Mouse (Mus musculus) splenic B cell, adult 2 months (primary cell): ENCODE measurements around the gene Samd8.

Experiments
- DNase-seq: peaks from one replicate; pipeline ENCODE4 v3.0.0-alpha.2; 2011; ENCODE audit warnings: low read depth, low spot score
- H3K27me3 ChIP-seq: 2 replicates; pipeline ENCODE4 v1.6.1; 2012; ENCODE audit warnings: mild to moderate bottlenecking, low read length, moderate library complexity, mixed read lengths; ENCODE audit not compliant: control insufficient read depth, poor library complexity, insufficient read depth, severe bottlenecking
- H3K36me3 ChIP-seq: 2 replicates; pipeline ENCODE4 v1.6.1; 2012; ENCODE audit warnings: mild to moderate bottlenecking, low read length, moderate library complexity, mixed read lengths; ENCODE audit not compliant: control insufficient read depth, poor library complexity, insufficient read depth, severe bottlenecking

Samd8 gene

GRCm38 (mm10) chr14:21733131-21733905 lies 17.0 kb upstream of the Samd8 start:
- Histone ChIP-seq H3K27me3 (no peaks in the 10 kb centered on the region), H3K36me3 (no peaks in the 10 kb centered on the region)
- DNase-seq: no peak

- Histone ChIP-seq H3K36me3 (no peaks in the 10 kb centered on the region), H3K27me3 (no peaks in the 10 kb centered on the region)
- DNase-seq: no peak
Measured at GRCm38 (mm10) chr14:21740345-21740744, 10.0 kb upstream of the Samd8 start.

GRCm38 (mm10) chr14:21741314-21741713 lies 9.0 kb upstream of the Samd8 start:
- Histone ChIP-seq H3K36me3 (no peaks in the 10 kb centered on the region), H3K27me3 (no peaks in the 10 kb centered on the region)
- DNase-seq: no peak

- DNase-seq: peak; percentile 78
- H3K27me3 ChIP-seq: no peaks in the 10 kb centered on the region
- no peaks in the 10 kb centered on the region for H3K36me3 ChIP-seq
Measured at GRCm38 (mm10) chr14:21741786-21742185, 8.5 kb upstream of the Samd8 start.

GRCm38 (mm10) chr14:21742441-21742840 lies 7.9 kb upstream of the Samd8 start:
- Histone ChIP-seq H3K36me3 (no peaks in the 10 kb centered on the region), H3K27me3 (no peaks in the 10 kb centered on the region)
- no peak for DNase-seq

GRCm38 (mm10) chr14:21744169-21744568 lies 6.2 kb upstream of the Samd8 start:
- no peaks in the 10 kb centered on the region for H3K27me3 ChIP-seq

GRCm38 (mm10) chr14:21745149-21745548 lies 5.2 kb upstream of the Samd8 start:
- no peak for DNase-seq
- no peaks in the 10 kb centered on the region for H3K27me3 ChIP-seq
- H3K36me3 ChIP-seq: no peaks in the 10 kb centered on the region

More at GRCm38 (mm10) chr14:21744169-21744568, 6.2 kb upstream of the Samd8 start:
- DNase-seq: no peak
- no peaks in the 10 kb centered on the region for H3K36me3 ChIP-seq

- no peak for DNase-seq
- Histone ChIP-seq H3K36me3 (no peaks in the 10 kb centered on the region), H3K27me3 (no peaks in the 10 kb centered on the region)
Measured at GRCm38 (mm10) chr14:21746251-21746650, 4.1 kb upstream of the Samd8 start.

GRCm38 (mm10) chr14:21746846-21747245 lies 3.5 kb upstream of the Samd8 start:
- no peaks in the 10 kb centered on the region for H3K36me3 ChIP-seq
- no peak for DNase-seq
- no peaks in the 10 kb centered on the region for H3K27me3 ChIP-seq

- DNase-seq: no peak
- no peaks in the 10 kb centered on the region for H3K36me3 ChIP-seq
- no peaks in the 10 kb centered on the region for H3K27me3 ChIP-seq
Measured at GRCm38 (mm10) chr14:21747436-21748141, 2.7 kb upstream of the Samd8 start.

- peak; percentile 48 for DNase-seq
- H3K27me3 ChIP-seq: no peaks in the 10 kb centered on the region
- H3K36me3 ChIP-seq: no peaks in the 10 kb centered on the region
Measured at GRCm38 (mm10) chr14:21748142-21748870, 2.0 kb upstream of the Samd8 start.

- H3K36me3 ChIP-seq: no peaks in the 10 kb centered on the region
- DNase-seq: peak; percentile 80
- H3K27me3 ChIP-seq: no peaks in the 10 kb centered on the region
Measured at GRCm38 (mm10) chr14:21750881-21751542, 681 bp downstream of the Samd8 start, which contains the start of gene Dusp13. Dusp13 (minus strand) TSS chr14:21751181.

- Histone ChIP-seq H3K27me3 (no peaks in the 10 kb centered on the region), H3K36me3 (no peaks in the 10 kb centered on the region)
- no peak for DNase-seq
Measured at GRCm38 (mm10) chr14:21752411-21752810, 2.1 kb downstream of the Samd8 start.

- DNase-seq: no peak
- Histone ChIP-seq H3K27me3 (no peaks in the 10 kb centered on the region), H3K36me3 (no peaks in the 10 kb centered on the region)
Measured at GRCm38 (mm10) chr14:21753367-21753766, 3.0 kb downstream of the Samd8 start.
